Mouse (Mus musculus) limb, embryonic 14.5 days (tissue): ENCODE measurements at regions not wholly inside any gene's neighbourhood (a gene's known extent, or its start where the extent isn't known, plus 50 kb on each side); places are given as distances from the start of the nearest gene placed in this dataset.

Experiments used
- ATAC-seq: fragments of 200-750 bp; cut with Nextera tagmentation; 2 replicates; pipeline ENCODE4 v1.8.0; 2017; ENCODE audit warnings: low read depth, moderate number of reproducible peaks, moderate TSS enrichment; ENCODE audit not compliant: low FRiP score
- DNase-seq: peaks from one replicate; pipeline ENCODE4 v3.0.0-alpha.2; 2015; ENCODE audit warnings: low spot score
- H3K27ac ChIP-seq: fragments of 300-500 bp; sonication (generic); replicated peaks from 2 replicates; pipeline ENCODE4 v1.5.1; 2014; ENCODE audit warnings: low read depth, mild to moderate bottlenecking, low read length, moderate library complexity, mixed read lengths
- H3K27me3 ChIP-seq: fragments of 300-500 bp; sonication (generic); 2 replicates; pipeline ENCODE4 v1.6.1; 2014; ENCODE audit warnings: low read length, mixed read lengths; ENCODE audit not compliant: control insufficient read depth, insufficient read depth
- H3K36me3 ChIP-seq: fragments of 300-500 bp; sonication (generic); 2 replicates; pipeline ENCODE4 v1.6.1; 2014; ENCODE audit warnings: mild to moderate bottlenecking, low read length, moderate library complexity, mixed read lengths; ENCODE audit not compliant: control insufficient read depth, insufficient read depth
- H3K4me1 ChIP-seq: fragments of 300-500 bp; sonication (generic); 2 replicates; pipeline ENCODE4 v1.6.1; 2014; ENCODE audit warnings: antibody characterized with exemption, low read length, mixed read lengths; ENCODE audit not compliant: control insufficient read depth, insufficient read depth
- H3K4me2 ChIP-seq: fragments of 300-500 bp; sonication (generic); replicated peaks from 2 replicates; pipeline ENCODE4 v1.6.1; 2014; ENCODE audit warnings: low read depth, mild to moderate bottlenecking, low read length, moderate library complexity; ENCODE audit not compliant: severe bottlenecking
- H3K4me3 ChIP-seq: fragments of 300-500 bp; sonication (generic); replicated peaks from 2 replicates; pipeline ENCODE4 v1.5.1; 2014; ENCODE audit warnings: low read length
- H3K9ac ChIP-seq: fragments of 300-500 bp; sonication (generic); 2 replicates; pipeline ENCODE4 v1.6.1; 2014; ENCODE audit warnings: mild to moderate bottlenecking, low read depth, low read length, moderate library complexity; ENCODE audit not compliant: severe bottlenecking
- H3K9me3 ChIP-seq: fragments of 300-500 bp; sonication (generic); 2 replicates; pipeline ENCODE4 v1.6.1; 2016; ENCODE audit warnings: low read length; ENCODE audit not compliant: control insufficient read depth
- POLR2A ChIP-seq: fragments of 200-500 bp; IDR thresholded peaks from 2 replicates; pipeline ENCODE4 v1.8.0; 2012; ENCODE audit warnings: inconsistent platforms, mild to moderate bottlenecking, moderate library complexity, borderline replicate concordance; ENCODE audit not compliant: insufficient read depth, insufficient read length; ENCODE audit errors: extremely low read depth
- WGBS: fragments of 180-500 bp; shearing (Covaris S2); extraction: QIAGEN DNeasy Blood & Tissue Kit; methylation state at CpG from one replicate; pipeline ENCODE4 v1.1.7; 2014; 5-methylcytosine and 5-hydroxymethylcytosine counted together

GRCm38 (mm10) chr2:102970221-102970620 is 68.8 kb upstream of the Cd44 start:
- Histone ChIP-seq H3K36me3 (no peaks in the 10 kb centered on the region), H3K9me3 (no peaks in the 10 kb centered on the region), H3K4me1 (0 out of 2 replicates have a peak, but pooled peaks cover 3% of the 10 kb centered on the region), H3K4me3 (no peak overlapping the region), H3K4me2 (no peak overlapping the region), H3K9ac (no peak overlapping the region), H3K27me3 (no peaks in the 10 kb centered on the region), H3K27ac (no peak overlapping the region)
- WGBS, result 67% methylated on average over 5 of the region's 5 CpGs
- no peak for TF ChIP-seq POLR2A
- ATAC-seq (no peak), DNase-seq (no peak)

- H3K36me3 ChIP-seq, result no peaks in the 10 kb centered on the region
- H3K4me3 ChIP-seq, result no peak overlapping the region
- H3K9me3 ChIP-seq, result no peaks in the 10 kb centered on the region
- H3K4me2 ChIP-seq, result no peak overlapping the region
- no peak overlapping the region for H3K27ac ChIP-seq
- no peak for TF ChIP-seq POLR2A
- no peak overlapping the region for H3K9ac ChIP-seq
- no peak for ATAC-seq
- H3K4me1 ChIP-seq, result 0 out of 2 replicates have a peak, but pooled peaks cover 3% of the 10 kb centered on the region
- DNase-seq, result no peak
- no peaks in the 10 kb centered on the region for H3K27me3 ChIP-seq
- 74% methylated on average over 7 of the region's 7 CpGs for WGBS
Observed at GRCm38 (mm10) chr2:102967950-102968722, 66.7 kb upstream of the Cd44 start.

GRCm38 (mm10) chr2:102967417-102967816 is 66.0 kb upstream of the Cd44 start:
- Histone ChIP-seq H3K36me3 (no peaks in the 10 kb centered on the region), H3K27me3 (no peaks in the 10 kb centered on the region), H3K4me3 (no peak overlapping the region), H3K4me1 (0 out of 2 replicates have a peak, but pooled peaks cover under 1% of the 10 kb centered on the region), H3K9ac (no peak overlapping the region), H3K9me3 (no peaks in the 10 kb centered on the region), H3K27ac (no peak overlapping the region), H3K4me2 (no peak overlapping the region)
- WGBS, result 92% methylated on average over 4 of the region's 4 CpGs
- ATAC-seq (no peak), DNase-seq (no peak)
- no peak for TF ChIP-seq POLR2A

- ATAC-seq (no peak), DNase-seq (no peak)
- TF ChIP-seq POLR2A, result no peak
- no peak overlapping the region for H3K27ac ChIP-seq
- peaks cover 10% of the 10 kb centered on the region; the same call in 1 of the 2 replicates for H3K4me1 ChIP-seq
- no peak overlapping the region for H3K4me2 ChIP-seq
- H3K4me3 ChIP-seq, result no peak overlapping the region
- no peaks in the 10 kb centered on the region for H3K9me3 ChIP-seq
- 86% methylated on average over 5 of the region's 5 CpGs for WGBS
- H3K36me3 ChIP-seq, result no peaks in the 10 kb centered on the region
- H3K9ac ChIP-seq, result no peak overlapping the region
- no peaks in the 10 kb centered on the region for H3K27me3 ChIP-seq
Observed at GRCm38 (mm10) chr2:102959067-102959645, 57.7 kb upstream of the Cd44 start.

DNA sequence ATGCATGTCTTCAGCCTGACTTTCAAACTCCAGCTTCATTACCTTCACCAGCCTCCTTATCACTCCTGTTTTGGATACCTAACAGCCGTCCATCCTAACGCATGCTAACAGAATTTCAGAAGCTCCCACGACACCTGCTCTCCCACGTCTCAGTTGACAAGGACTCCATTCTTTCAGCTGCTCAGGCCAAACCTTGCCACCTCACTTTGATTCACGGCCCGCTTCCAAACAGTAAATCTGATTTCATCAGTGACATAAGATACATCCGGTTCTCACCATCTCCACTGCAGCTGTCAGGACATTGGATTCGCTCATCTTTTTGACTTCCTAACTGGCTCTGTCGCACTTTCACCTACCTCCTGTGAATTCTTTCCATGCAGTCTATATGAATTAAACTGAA is 57.1 kb upstream of the Cd44 start:
- no peak overlapping the region for H3K4me3 ChIP-seq
- no peaks in the 10 kb centered on the region for H3K36me3 ChIP-seq
- H3K27me3 ChIP-seq, result no peaks in the 10 kb centered on the region
- TF ChIP-seq POLR2A, result no peak
- H3K4me2 ChIP-seq, result no peak overlapping the region
- WGBS, result 87% methylated on average over 9 of the region's 9 CpGs
- H3K9me3 ChIP-seq, result no peaks in the 10 kb centered on the region
- H3K9ac ChIP-seq, result no peak overlapping the region
- DNase-seq, result no peak
- no peak overlapping the region for H3K27ac ChIP-seq
- peak; percentile 47 for ATAC-seq
- peaks cover 10% of the 10 kb centered on the region; the same call in 1 of the 2 replicates for H3K4me1 ChIP-seq
